Mouse (Mus musculus) central nervous system, embryonic 14 days (tissue): Measurements from ENCODE around the gene Cdhr5. TPM values are rescaled to one million over a fixed set of nuclear protein-coding genes. Genes with fewer than 3 reads are reported as not detected.

Experiments
- polyA plus RNA-seq: library from polyadenylated mRNA; depleted of rRNA; stranded (reverse); fragments of >200 nt; gene quantifications from 2 replicates; pipeline ENCODE4 v1.2.3, GENCODE M21; 2012; rRNA removed

Cdhr5 gene
- polyA plus RNA-seq, result 0.01 and 0.03 TPM in 2 replicates

GRCm38 (mm10) chr7:141276546-141276945 lies at the start of gene Cdhr5:
TSS of gene Cdhr5 (minus strand) at chr7:141276786.

DNA sequence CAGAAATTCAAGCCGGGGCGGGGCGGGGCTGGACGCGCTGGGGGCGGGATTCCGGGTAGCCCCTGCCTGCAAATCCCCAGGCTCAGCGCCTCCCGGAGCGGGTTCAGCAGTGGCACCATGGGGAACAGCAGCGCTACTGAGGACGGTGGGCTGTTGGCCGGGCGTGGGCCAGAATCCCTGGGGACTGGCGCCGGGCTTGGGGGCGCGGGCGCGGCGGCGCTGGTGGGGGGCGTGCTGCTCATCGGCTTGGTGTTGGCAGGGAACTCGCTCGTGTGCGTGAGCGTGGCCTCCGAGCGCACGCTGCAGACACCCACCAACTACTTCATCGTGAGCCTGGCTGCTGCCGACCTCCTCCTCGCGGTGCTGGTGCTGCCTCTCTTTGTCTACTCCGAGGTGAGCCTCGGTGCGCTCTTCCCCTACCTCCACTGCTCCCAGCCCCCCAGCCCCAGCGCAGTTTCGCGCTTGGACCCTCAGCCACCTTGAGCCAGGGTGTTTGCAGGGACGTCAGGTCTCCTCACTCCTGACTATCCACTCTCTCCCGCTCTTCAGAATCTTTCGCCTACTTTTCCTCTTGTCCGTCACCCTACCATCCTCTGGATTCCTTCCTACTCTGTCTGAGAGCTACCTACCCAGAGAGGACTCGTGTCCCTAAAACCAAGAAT lies 15.5 kb upstream of the Cdhr5 start, which contains the start of gene Drd4:
TSS of gene Drd4 (plus strand) at position 86 of the 662 bp plus-strand sequence.

DNA sequence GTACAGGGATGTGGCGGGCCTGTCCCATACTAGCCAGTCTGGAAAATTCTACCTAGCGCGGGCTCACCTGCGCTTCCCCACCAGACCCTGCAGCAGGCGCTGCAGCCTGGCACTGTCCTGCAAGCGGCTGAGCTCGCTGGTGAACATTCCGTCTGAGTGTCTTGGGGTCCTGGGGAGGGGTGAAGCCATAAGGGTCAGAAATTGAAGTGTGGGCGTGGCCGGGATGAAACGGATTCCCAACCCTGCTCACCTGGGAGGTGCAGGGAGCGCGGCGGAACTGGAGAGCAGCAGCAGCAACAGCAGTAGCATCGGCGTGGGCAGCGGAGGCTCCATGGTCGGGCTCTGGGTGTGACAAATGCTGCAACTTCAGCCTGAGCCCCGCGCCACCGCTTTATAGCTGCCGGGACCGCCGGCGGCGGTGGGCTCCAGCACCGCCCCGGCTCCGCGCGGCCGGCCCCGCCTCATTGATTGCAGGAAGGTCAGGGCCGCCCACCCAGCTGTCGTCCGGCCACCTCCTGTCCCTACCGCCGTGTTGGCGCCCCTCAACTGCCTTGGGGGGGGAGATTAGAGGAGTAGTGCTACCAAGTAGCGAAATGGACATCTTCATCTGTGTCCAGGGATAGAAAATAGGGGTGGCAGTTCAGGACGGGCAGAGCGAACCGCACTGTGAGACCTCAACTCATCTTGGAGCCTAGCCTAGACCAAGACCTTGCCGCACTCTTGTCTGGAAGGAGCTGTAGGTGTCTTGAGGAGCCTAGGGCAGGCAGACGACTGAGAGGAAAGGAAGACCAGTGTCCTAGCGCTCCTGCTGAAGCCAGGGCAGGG lies 2.4 kb upstream of the Cdhr5 start, which contains the start of gene Sct:
TSS of gene Sct (minus strand) at position 368 of the 825 bp plus-strand sequence.

GRCm38 (mm10) chr7:141265739-141266561 lies 10.6 kb downstream of the Cdhr5 start, which contains the start of gene Irf7:
TSS of gene Irf7 (minus strand) at chr7:141266481.

GRCm38 (mm10) chr7:141228279-141229067 lies 48.1 kb downstream of the Cdhr5 start, which contains the start of gene Phrf1:
TSS of gene Phrf1 (plus strand) at chr7:141228784.

Other genes with a start within 250 kb of the Cdhr5 start
- gene Gm17387, start 247.7 kb downstream of the Cdhr5 start, polyA plus RNA-seq, result not detected in 2 replicates
- 154 and 158 TPM in 2 replicates for gene B4galnt4, start 215.7 kb downstream of the Cdhr5 start, polyA plus RNA-seq
- 0.28 and 4.0 TPM in 2 replicates for gene Pkp3, start 198.6 kb downstream of the Cdhr5 start, polyA plus RNA-seq
- gene Sigirr, start 176.2 kb downstream of the Cdhr5 start, polyA plus RNA-seq, result 1.4 and 2.1 TPM in 2 replicates
- gene Ano9, start 159.0 kb downstream of the Cdhr5 start, polyA plus RNA-seq, result 0.33 and 1.8 TPM in 2 replicates
- gene Ptdss2, start 154.4 kb downstream of the Cdhr5 start, polyA plus RNA-seq, result 49.2 and 50.0 TPM in 2 replicates
- 49.4 and 54.4 TPM in 2 replicates for gene Rnh1, start 103.9 kb downstream of the Cdhr5 start, polyA plus RNA-seq
- gene Hras, start 82.8 kb downstream of the Cdhr5 start, polyA plus RNA-seq, result 138 and 141 TPM in 2 replicates
- gene Lrrc56, start 82.6 kb downstream of the Cdhr5 start, polyA plus RNA-seq, result 16.0 and 18.6 TPM in 2 replicates
- gene Lmntd2, start 62.7 kb downstream of the Cdhr5 start, polyA plus RNA-seq, result 4.9 and 5.2 TPM in 2 replicates
- gene Rassf7, start 60.9 kb downstream of the Cdhr5 start, polyA plus RNA-seq, result 29.0 and 31.4 TPM in 2 replicates
- gene Phrf1, start 48.0 kb downstream of the Cdhr5 start, polyA plus RNA-seq, result 33.3 and 39.2 TPM in 2 replicates
- 6.9 and 11.5 TPM in 2 replicates for gene Irf7, start 10.3 kb downstream of the Cdhr5 start, polyA plus RNA-seq
- 1.7 and 4.0 TPM in 2 replicates for gene Sct, start 2.3 kb upstream of the Cdhr5 start, polyA plus RNA-seq
- 1.1 TPM in 2 replicates for gene Drd4, start 15.2 kb upstream of the Cdhr5 start, polyA plus RNA-seq
- gene Deaf1, start 50.9 kb upstream of the Cdhr5 start, polyA plus RNA-seq, result 74.1 and 82.3 TPM in 2 replicates
- 75.9 and 79.9 TPM in 2 replicates for gene Tmem80, start 51.0 kb upstream of the Cdhr5 start, polyA plus RNA-seq
- 0.98 and 3.3 TPM in 2 replicates for gene Eps8l2, start 62.1 kb upstream of the Cdhr5 start, polyA plus RNA-seq
- gene Taldo1, start 115.4 kb upstream of the Cdhr5 start, polyA plus RNA-seq, result 259 and 309 TPM in 2 replicates
- gene Gatd1, start 137.3 kb upstream of the Cdhr5 start, polyA plus RNA-seq, result 68.5 and 73.1 TPM in 2 replicates
- 34.4 and 41.7 TPM in 2 replicates for gene Cend1, start 152.7 kb upstream of the Cdhr5 start, polyA plus RNA-seq
- gene Slc25a22, start 161.1 kb upstream of the Cdhr5 start, polyA plus RNA-seq, result 129 and 134 TPM in 2 replicates
- gene Pidd1, start 167.2 kb upstream of the Cdhr5 start, polyA plus RNA-seq, result 17.0 and 20.2 TPM in 2 replicates
- gene Rplp2, start 170.6 kb upstream of the Cdhr5 start, polyA plus RNA-seq, result 1,057 and 1,069 TPM in 2 replicates
- 16.5 and 18.9 TPM in 2 replicates for gene Pnpla2, start 178.4 kb upstream of the Cdhr5 start, polyA plus RNA-seq
- gene Cracr2b, start 184.3 kb upstream of the Cdhr5 start, polyA plus RNA-seq, result 4.3 and 5.9 TPM in 2 replicates
- 101 and 105 TPM in 2 replicates for gene Cd151, start 190.6 kb upstream of the Cdhr5 start, polyA plus RNA-seq
- 47.7 and 49.9 TPM in 2 replicates for gene Polr2l, start 198.3 kb upstream of the Cdhr5 start, polyA plus RNA-seq
- 30.6 and 45.5 TPM in 2 replicates for gene Tspan4, start 198.5 kb upstream of the Cdhr5 start, polyA plus RNA-seq